Mouse (Mus musculus): ENCODE results near the gene Lyg2. TPM values are rescaled to one million over a fixed set of nuclear protein-coding genes. Genes with fewer than 3 reads are reported as not detected.

Lyg2 gene
- not detected for polyA plus RNA-seq (2015; fragmentation: Illumina TruSeq; extraction: RNeasy Lipid Tissue Mini Kit (QIAGEN cat#74804); ENCODE audit: low read depth, low replicate concordance)

GRCm38 (mm10) chr1:37916393-37916792 is at the start of gene Lyg2:
Gene Lyg2, minus strand, starts transcription at chr1:37916493.

GRCm38 (mm10) chr1:37957659-37958058 is 41.4 kb upstream of the Lyg2 start, which contains the start of gene Lyg1:
Gene Lyg1, minus strand, starts transcription at chr1:37957759.

GRCm38 (mm10) chr1:37890025-37890652 is 26.2 kb downstream of the Lyg2 start, which contains the start of the genes Mitd1 and Mrpl30:
Gene Mitd1, minus strand, starts transcription at chr1:37890411.
Gene Mrpl30, plus strand, starts transcription at chr1:37890477.

GRCm38 (mm10) chr1:37871704-37872103 is 44.6 kb downstream of the Lyg2 start, which contains the start of gene Lipt1:
Gene Lipt1, plus strand, starts transcription at chr1:37871738.

GRCm38 (mm10) chr1:37866286-37866685 is 50.0 kb downstream of the Lyg2 start, which contains the start of gene Tsga10:
Gene Tsga10, minus strand, starts transcription at chr1:37866429.

Other genes with a start within 250 kb of the Lyg2 start
- 138 TPM for gene 2010300C02Rik, start 196.4 kb downstream of the Lyg2 start, polyA plus RNA-seq (2015; fragmentation: Illumina TruSeq; extraction: RNeasy Lipid Tissue Mini Kit (QIAGEN cat#74804); ENCODE audit: low read depth, low replicate concordance)
- gene Tsga10, start 50.1 kb downstream of the Lyg2 start, polyA plus RNA-seq (2015; fragmentation: Illumina TruSeq; extraction: RNeasy Lipid Tissue Mini Kit (QIAGEN cat#74804); ENCODE audit: low read depth, low replicate concordance): 13.8 TPM
- 7.9 TPM for gene Lipt1, start 44.8 kb downstream of the Lyg2 start, polyA plus RNA-seq (2015; fragmentation: Illumina TruSeq; extraction: RNeasy Lipid Tissue Mini Kit (QIAGEN cat#74804); ENCODE audit: low read depth, low replicate concordance)
- 16.2 TPM for gene Mitd1, start 26.1 kb downstream of the Lyg2 start, polyA plus RNA-seq (2015; fragmentation: Illumina TruSeq; extraction: RNeasy Lipid Tissue Mini Kit (QIAGEN cat#74804); ENCODE audit: low read depth, low replicate concordance)
- gene Mrpl30, start 26.0 kb downstream of the Lyg2 start, polyA plus RNA-seq (2015; fragmentation: Illumina TruSeq; extraction: RNeasy Lipid Tissue Mini Kit (QIAGEN cat#74804); ENCODE audit: low read depth, low replicate concordance): 193 TPM
- gene Lyg1, start 41.3 kb upstream of the Lyg2 start, polyA plus RNA-seq (2015; fragmentation: Illumina TruSeq; extraction: RNeasy Lipid Tissue Mini Kit (QIAGEN cat#74804); ENCODE audit: low read depth, low replicate concordance): not detected
- 69.9 TPM for gene Txndc9, start 81.4 kb upstream of the Lyg2 start, polyA plus RNA-seq (2015; fragmentation: Illumina TruSeq; extraction: RNeasy Lipid Tissue Mini Kit (QIAGEN cat#74804); ENCODE audit: low read depth, low replicate concordance)
- 37.3 TPM for gene Eif5b, start 81.5 kb upstream of the Lyg2 start, polyA plus RNA-seq (2015; fragmentation: Illumina TruSeq; extraction: RNeasy Lipid Tissue Mini Kit (QIAGEN cat#74804); ENCODE audit: low read depth, low replicate concordance)
- 27.6 TPM for gene Rev1, start 213.3 kb upstream of the Lyg2 start, polyA plus RNA-seq (2015; fragmentation: Illumina TruSeq; extraction: RNeasy Lipid Tissue Mini Kit (QIAGEN cat#74804); ENCODE audit: low read depth, low replicate concordance)

Measured in brain, adult 10 weeks (tissue).